Mouse (Mus musculus): ENCODE data around the gene Tmem59. TPM values are rescaled to one million over a fixed set of nuclear protein-coding genes. Genes with fewer than 3 reads are reported as not detected.
A peak's percentile ranks its signal among the peaks of the same experiment; 100 is the strongest.

The Tmem59 gene
- polyA plus RNA-seq, 1 experiment, result 447 TPM

- 97% methylated on average over 2 of the region's 2 CpGs for WGBS
- DNase-seq, result no peak
- Histone ChIP-seq H3K36me3 (ENCODE audit: control insufficient read depth, insufficient read depth, low read length) (no peaks in the 10 kb centered on the region; the same call in none of the 2 replicates), H3K4me3 (ENCODE audit: insufficient read depth, low read depth, low read length) (no peak overlapping the region), H3K27me3 (replicated peaks; ENCODE audit: control insufficient read depth, insufficient read depth, low read length) (no peaks in the 10 kb centered on the region), H3K27ac (ENCODE audit: insufficient read depth, low read depth, low read length) (no peak overlapping the region), H3K4me1 (ENCODE audit: control insufficient read depth, insufficient read depth, low read length) (no peaks in the 10 kb centered on the region)
- TF ChIP-seq POLR2A (IDR thresholded peaks at IDR 0.05; ENCODE audit: low read depth, low read length), result no peak
- no peak for TF ChIP-seq CTCF (conservative IDR thresholded peaks at IDR 0.05; ENCODE audit: insufficient read depth, insufficient read length, low read depth, low read length)
Observed at GRCm38 (mm10) chr4:107238253-107238652, 60.1 kb downstream of the Tmem59 start.

- no peaks in the 10 kb centered on the region for H3K27me3 ChIP-seq (replicated peaks; ENCODE audit: control insufficient read depth, insufficient read depth, low read length)
- no peak overlapping the region for H3K27ac ChIP-seq (ENCODE audit: insufficient read depth, low read depth, low read length)
- no peaks in the 10 kb centered on the region; the same call in none of the 2 replicates for H3K36me3 ChIP-seq (ENCODE audit: control insufficient read depth, insufficient read depth, low read length)
- WGBS, result 85% methylated on average over 6 of the region's 6 CpGs
- DNase-seq, result no peak
- H3K4me1 ChIP-seq (ENCODE audit: control insufficient read depth, insufficient read depth, low read length), result peaks cover under 1% of the 10 kb centered on the region; the same call in 1 of the 2 replicates
- no peak overlapping the region for H3K4me3 ChIP-seq (ENCODE audit: insufficient read depth, low read depth, low read length)
- TF ChIP-seq CTCF (conservative IDR thresholded peaks at IDR 0.05; ENCODE audit: insufficient read depth, insufficient read length, low read depth, low read length), result no peak
- no peak for TF ChIP-seq POLR2A (IDR thresholded peaks at IDR 0.05; ENCODE audit: low read depth, low read length)
Observed at GRCm38 (mm10) chr4:107240196-107240595, 62.0 kb downstream of the Tmem59 start.

- no peak overlapping the region for H3K4me3 ChIP-seq (ENCODE audit: insufficient read depth, low read depth, low read length)
- H3K27ac ChIP-seq (ENCODE audit: insufficient read depth, low read depth, low read length), result peak overlapping the region; percentile 39; the same call in 1 of the 2 replicates
- whole genome bisulfite sequencing, result 56% methylated on average over 6 of the region's 6 CpGs
- H3K27me3 ChIP-seq (replicated peaks; ENCODE audit: control insufficient read depth, insufficient read depth, low read length), result no peaks in the 10 kb centered on the region
- no peaks in the 10 kb centered on the region; the same call in 1 of the 2 replicates for H3K36me3 ChIP-seq (ENCODE audit: control insufficient read depth, insufficient read depth, low read length)
- peaks cover 3% of the 10 kb centered on the region; the same call in 1 of the 2 replicates for H3K4me1 ChIP-seq (ENCODE audit: control insufficient read depth, insufficient read depth, low read length)
- peak; percentile 32 for DNase-seq
- TF ChIP-seq CTCF (conservative IDR thresholded peaks at IDR 0.05; ENCODE audit: insufficient read depth, insufficient read length, low read depth, low read length), result no peak
- no peak for TF ChIP-seq POLR2A (IDR thresholded peaks at IDR 0.05; ENCODE audit: low read depth, low read length)
Observed at GRCm38 (mm10) chr4:107243365-107244333, 65.5 kb downstream of the Tmem59 start.

- Histone ChIP-seq H3K4me3 (ENCODE audit: insufficient read depth, low read depth, low read length) (no peak overlapping the region), H3K27me3 (replicated peaks; ENCODE audit: control insufficient read depth, insufficient read depth, low read length) (no peaks in the 10 kb centered on the region), H3K36me3 (ENCODE audit: control insufficient read depth, insufficient read depth, low read length) (no peaks in the 10 kb centered on the region; the same call in 1 of the 2 replicates), H3K4me1 (ENCODE audit: control insufficient read depth, insufficient read depth, low read length) (peaks cover 10% of the 10 kb centered on the region; the same call in 1 of the 2 replicates), H3K27ac (ENCODE audit: insufficient read depth, low read depth, low read length) (no peak overlapping the region; the same call in 1 of the 2 replicates)
- TF ChIP-seq CTCF (conservative IDR thresholded peaks at IDR 0.05; ENCODE audit: insufficient read depth, insufficient read length, low read depth, low read length) (no peak), POLR2A (IDR thresholded peaks at IDR 0.05; ENCODE audit: low read depth, low read length) (no peak)
- 14% methylated on average over 2 of the region's 2 CpGs for WGBS
- DNase-seq, result peak; percentile 58
Observed at GRCm38 (mm10) chr4:107245368-107245767, 67.2 kb downstream of the Tmem59 start.

- Histone ChIP-seq H3K4me1 (ENCODE audit: control insufficient read depth, insufficient read depth, low read length) (peaks cover 11% of the 10 kb centered on the region; the same call in 1 of the 2 replicates), H3K27me3 (replicated peaks; ENCODE audit: control insufficient read depth, insufficient read depth, low read length) (no peaks in the 10 kb centered on the region), H3K36me3 (ENCODE audit: control insufficient read depth, insufficient read depth, low read length) (no peaks in the 10 kb centered on the region; the same call in 1 of the 2 replicates), H3K27ac (ENCODE audit: insufficient read depth, low read depth, low read length) (no peak overlapping the region), H3K4me3 (ENCODE audit: insufficient read depth, low read depth, low read length) (no peak overlapping the region)
- TF ChIP-seq CTCF (conservative IDR thresholded peaks at IDR 0.05; ENCODE audit: insufficient read depth, insufficient read length, low read depth, low read length), result no peak
- TF ChIP-seq POLR2A (IDR thresholded peaks at IDR 0.05; ENCODE audit: low read depth, low read length), result no peak
- no peak for DNase-seq
- WGBS, result 48% methylated on average over 1 of the region's 1 CpGs
Observed at GRCm38 (mm10) chr4:107246040-107246439, 67.8 kb downstream of the Tmem59 start.

GRCm38 (mm10) chr4:107247110-107247509 lies 68.9 kb downstream of the Tmem59 start:
- H3K36me3 ChIP-seq (ENCODE audit: control insufficient read depth, insufficient read depth, low read length), result no peaks in the 10 kb centered on the region; the same call in 1 of the 2 replicates
- TF ChIP-seq CTCF (conservative IDR thresholded peaks at IDR 0.05; ENCODE audit: insufficient read depth, insufficient read length, low read depth, low read length) (no peak), POLR2A (IDR thresholded peaks at IDR 0.05; ENCODE audit: low read depth, low read length) (no peak)

GRCm38 (mm10) chr4:107248061-107248460 lies 69.9 kb downstream of the Tmem59 start:
- Histone ChIP-seq H3K27me3 (replicated peaks; ENCODE audit: control insufficient read depth, insufficient read depth, low read length) (no peaks in the 10 kb centered on the region), H3K36me3 (ENCODE audit: control insufficient read depth, insufficient read depth, low read length) (no peaks in the 10 kb centered on the region), H3K4me3 (ENCODE audit: insufficient read depth, low read depth, low read length) (no peak overlapping the region), H3K27ac (ENCODE audit: insufficient read depth, low read depth, low read length) (no peak overlapping the region), H3K4me1 (ENCODE audit: control insufficient read depth, insufficient read depth, low read length) (peaks cover 16% of the 10 kb centered on the region)
- TF ChIP-seq CTCF (conservative IDR thresholded peaks at IDR 0.05; ENCODE audit: insufficient read depth, insufficient read length, low read depth, low read length) (no peak), POLR2A (IDR thresholded peaks at IDR 0.05; ENCODE audit: low read depth, low read length) (no peak)
- 79% methylated on average over 3 of the region's 3 CpGs for WGBS
- no peak for DNase-seq

More at GRCm38 (mm10) chr4:107247110-107247509, 68.9 kb downstream of the Tmem59 start:
- H3K27ac ChIP-seq (ENCODE audit: insufficient read depth, low read depth, low read length), result no peak overlapping the region
- no peaks in the 10 kb centered on the region for H3K27me3 ChIP-seq (replicated peaks; ENCODE audit: control insufficient read depth, insufficient read depth, low read length)
- peaks cover 13% of the 10 kb centered on the region; the same call in 1 of the 2 replicates for H3K4me1 ChIP-seq (ENCODE audit: control insufficient read depth, insufficient read depth, low read length)
- no peak for DNase-seq
- WGBS, result 80% methylated on average over 9 of the region's 9 CpGs
- H3K4me3 ChIP-seq (ENCODE audit: insufficient read depth, low read depth, low read length), result no peak overlapping the region
